Mouse (Mus musculus) megakaryocyte, embryonic 14.5 days (primary cell): Measurements from ENCODE around the gene Akr1b10. TPM values are rescaled to one million over a fixed set of nuclear protein-coding genes. Genes with fewer than 3 reads are reported as not detected.

ENCODE experiments used
- H3K27me3 ChIP-seq: replicated peaks from 2 replicates; pipeline ENCODE3; 2012; ENCODE audit warnings: inconsistent platforms
- H3K36me3 ChIP-seq: replicated peaks from 2 replicates; pipeline ENCODE3; 2012; ENCODE audit warnings: low read length, inconsistent platforms, mixed read lengths
- H3K4me1 ChIP-seq: 2 replicates; pipeline ENCODE4 v1.6.1; 2012; ENCODE audit warnings: inconsistent platforms
- H3K4me3 ChIP-seq: replicated peaks from 2 replicates; pipeline ENCODE3; 2012; ENCODE audit warnings: moderate library complexity, mild to moderate bottlenecking, inconsistent platforms
- H3K9me3 ChIP-seq: 2 replicates; pipeline ENCODE4 v1.6.1; 2012; ENCODE audit warnings: inconsistent platforms
- FLI1 ChIP-seq: IDR thresholded peaks from 2 replicates; pipeline ENCODE4 v1.6.1; 2012; ENCODE audit warnings: low read length, inconsistent platforms, mixed read lengths
- GATA1 ChIP-seq: IDR thresholded peaks from 3 replicates; pipeline ENCODE4 v1.6.1; 2012; ENCODE audit warnings: mixed read lengths, low read length, inconsistent platforms, borderline replicate concordance
- polyA plus RNA-seq: library from polyadenylated mRNA; stranded (reverse); fragments of >175 nt; gene quantifications from 2 replicates; pipeline ENCODE4 v1.2.3, GENCODE M21; 2012; ENCODE audit warnings: low replicate concordance; ENCODE audit not compliant: insufficient read depth

The Akr1b10 gene
- polyA plus RNA-seq, 1 experiment: 1.9 TPM

DNA sequence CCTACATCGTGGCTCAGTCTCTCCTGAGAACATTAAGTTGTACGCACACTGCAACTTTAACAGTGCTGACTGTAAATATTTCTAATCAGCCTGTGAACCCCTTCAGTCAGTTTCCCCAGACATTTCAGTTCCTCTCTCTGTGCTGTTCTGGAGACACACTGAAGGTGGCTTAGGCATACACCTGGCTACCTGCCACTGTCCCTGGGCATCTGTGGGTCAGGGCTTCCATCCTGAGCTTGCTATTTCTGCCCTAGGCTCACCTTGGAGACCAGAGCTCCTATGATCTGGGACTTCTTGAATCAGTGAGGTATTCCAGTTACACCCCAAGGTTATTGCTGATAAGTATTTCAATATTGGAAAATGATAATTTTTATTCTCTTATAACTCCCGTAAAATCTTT lies 31.6 kb upstream of the Akr1b10 start:
- Histone ChIP-seq H3K4me1 (peaks cover 18% of the 10 kb centered on the region), H3K9me3 (no peaks in the 10 kb centered on the region), H3K27me3 (peaks cover 17% of the 10 kb centered on the region), H3K4me3 (no peak overlapping the region), H3K36me3 (no peaks in the 10 kb centered on the region)
- TF ChIP-seq GATA1 (no peak), FLI1 (no peak)

DNA sequence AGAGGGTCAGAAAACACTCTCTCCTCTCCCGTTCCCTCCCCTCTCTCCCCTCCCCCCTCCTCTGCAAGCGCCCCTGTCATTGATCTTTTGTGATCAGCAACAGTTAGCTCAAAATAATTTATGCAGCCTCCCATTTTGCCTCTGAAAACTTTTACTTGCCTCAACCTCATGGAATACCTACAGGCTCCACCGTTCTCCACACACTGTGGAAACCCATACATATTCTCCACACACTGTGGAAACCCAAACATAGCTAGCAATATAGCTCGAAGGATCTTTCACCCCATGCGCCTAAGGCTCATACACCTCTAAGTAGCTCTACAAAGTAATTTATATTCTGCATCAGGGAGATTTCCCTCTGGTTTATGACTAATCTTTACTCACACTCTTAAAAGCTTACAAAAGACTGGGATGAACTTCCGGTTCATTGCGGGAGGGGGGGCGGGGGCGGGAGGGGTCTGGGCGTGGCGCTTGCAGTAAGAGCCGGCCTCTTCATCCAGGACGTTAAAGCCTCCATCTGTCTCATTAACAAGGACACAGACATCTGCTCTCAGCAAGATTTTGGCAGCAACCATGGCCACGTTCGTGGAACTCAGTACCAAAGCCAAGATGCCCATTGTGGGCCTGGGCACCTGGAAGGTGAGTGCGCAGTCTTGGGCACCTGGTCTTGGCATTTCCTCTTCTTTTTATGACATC lies 30.2 kb upstream of the Akr1b10 start, which contains the start of gene Akr1b8:
TSS of gene Akr1b8 (plus strand) at position 462 of the 696 bp plus-strand sequence.
- Histone ChIP-seq H3K36me3 (no peaks in the 10 kb centered on the region), H3K4me1 (peaks cover 18% of the 10 kb centered on the region), H3K9me3 (no peaks in the 10 kb centered on the region), H3K27me3 (peaks cover 16% of the 10 kb centered on the region), H3K4me3 (peak within 1 kb of the TSS; percentile 28)
- TF ChIP-seq GATA1: no peak
- no peak for TF ChIP-seq FLI1

GRCm38 (mm10) chr6:34354354-34355348 lies 29.4 kb upstream of the Akr1b10 start:
- Histone ChIP-seq H3K4me1 (peaks cover 18% of the 10 kb centered on the region), H3K36me3 (no peaks in the 10 kb centered on the region)

DNA sequence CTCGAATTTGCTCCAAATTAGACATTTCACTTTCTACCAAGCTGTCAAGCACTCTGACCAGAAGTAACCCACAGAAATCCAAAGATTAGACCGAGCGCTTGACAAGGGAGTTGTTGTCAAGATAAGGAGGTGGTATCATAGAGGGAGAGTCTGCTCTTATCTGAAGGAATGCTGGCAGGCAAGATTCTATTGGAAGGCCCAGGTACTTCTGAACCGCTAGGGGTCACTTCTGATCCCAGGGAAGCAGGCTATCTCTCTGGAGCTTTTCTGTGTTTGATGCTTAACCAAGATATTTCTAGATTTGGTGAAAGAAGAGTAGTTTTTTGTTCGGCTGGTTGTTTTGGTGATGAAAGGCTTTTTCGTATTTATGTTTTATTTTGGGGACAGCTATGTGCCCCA lies 28.7 kb upstream of the Akr1b10 start:
- H3K9me3 ChIP-seq: no peaks in the 10 kb centered on the region
- no peak overlapping the region for H3K4me3 ChIP-seq
- peaks cover 18% of the 10 kb centered on the region for H3K4me1 ChIP-seq
- peaks cover 16% of the 10 kb centered on the region for H3K27me3 ChIP-seq
- TF ChIP-seq GATA1 (no peak), FLI1 (no peak)
- H3K36me3 ChIP-seq: no peaks in the 10 kb centered on the region

More at GRCm38 (mm10) chr6:34354354-34355348, 29.4 kb upstream of the Akr1b10 start:
- H3K9me3 ChIP-seq: no peaks in the 10 kb centered on the region
- peaks cover 14% of the 10 kb centered on the region for H3K27me3 ChIP-seq
- TF ChIP-seq FLI1 (no peak), GATA1 (no peak)
- H3K4me3 ChIP-seq: peak overlapping the region; percentile 28

DNA sequence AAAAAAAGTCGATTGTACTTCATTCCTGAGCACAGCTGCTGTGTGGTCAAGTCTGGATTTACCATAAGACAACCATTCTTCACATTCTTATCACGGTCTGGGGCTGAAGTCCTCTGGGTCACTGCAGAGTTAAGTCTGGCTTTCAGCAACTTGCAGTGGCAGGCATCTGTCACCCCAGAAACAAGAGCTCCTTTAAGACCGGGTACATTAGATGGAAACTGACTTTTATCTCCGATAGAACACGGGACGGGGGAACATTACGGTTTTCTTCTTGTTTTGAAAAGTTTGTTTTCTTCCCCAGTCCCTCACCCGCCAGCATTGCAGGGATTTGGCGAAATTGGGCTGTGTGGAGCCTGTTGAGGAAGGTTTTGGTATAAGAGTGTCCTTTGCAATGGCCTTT lies 28.2 kb upstream of the Akr1b10 start:
- Histone ChIP-seq H3K27me3 (peaks cover 18% of the 10 kb centered on the region), H3K9me3 (no peaks in the 10 kb centered on the region), H3K36me3 (no peaks in the 10 kb centered on the region), H3K4me3 (no peak overlapping the region), H3K4me1 (peaks cover 18% of the 10 kb centered on the region)
- no peak for TF ChIP-seq GATA1
- no peak for TF ChIP-seq FLI1

GRCm38 (mm10) chr6:34364217-34365136 lies 19.5 kb upstream of the Akr1b10 start:
- Histone ChIP-seq H3K27me3 (peaks cover 4% of the 10 kb centered on the region), H3K36me3 (no peaks in the 10 kb centered on the region), H3K4me3 (no peak overlapping the region), H3K9me3 (peaks cover 7% of the 10 kb centered on the region; the same call in 1 of the 2 replicates), H3K4me1 (peaks cover 41% of the 10 kb centered on the region)
- TF ChIP-seq FLI1: no peak
- no peak for TF ChIP-seq GATA1

DNA sequence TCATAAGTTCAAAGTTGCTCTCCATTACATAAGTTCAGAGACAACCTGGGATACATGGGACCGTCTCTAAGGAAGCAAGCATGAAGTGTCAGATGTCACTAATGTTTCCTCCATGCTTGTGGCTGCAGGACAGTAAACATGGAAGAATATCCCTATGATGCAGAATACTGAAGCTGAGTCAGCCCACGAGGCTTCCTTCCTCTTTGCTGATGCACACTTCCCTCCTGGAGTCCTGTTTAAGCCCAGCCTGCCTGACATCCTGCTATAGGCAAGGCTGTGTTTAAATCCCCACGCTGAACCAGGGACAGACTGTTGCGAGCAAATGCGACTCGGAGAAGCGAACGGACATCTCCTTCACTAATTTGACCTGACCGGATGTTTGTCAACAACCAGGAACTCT lies 16.0 kb upstream of the Akr1b10 start:
- no peak for TF ChIP-seq GATA1
- no peak for TF ChIP-seq FLI1
- H3K27me3 ChIP-seq: no peaks in the 10 kb centered on the region
- H3K36me3 ChIP-seq: no peaks in the 10 kb centered on the region
- H3K4me3 ChIP-seq: peak overlapping the region; percentile 35
- peaks cover 7% of the 10 kb centered on the region; the same call in 1 of the 2 replicates for H3K9me3 ChIP-seq
- peaks cover 44% of the 10 kb centered on the region for H3K4me1 ChIP-seq

DNA sequence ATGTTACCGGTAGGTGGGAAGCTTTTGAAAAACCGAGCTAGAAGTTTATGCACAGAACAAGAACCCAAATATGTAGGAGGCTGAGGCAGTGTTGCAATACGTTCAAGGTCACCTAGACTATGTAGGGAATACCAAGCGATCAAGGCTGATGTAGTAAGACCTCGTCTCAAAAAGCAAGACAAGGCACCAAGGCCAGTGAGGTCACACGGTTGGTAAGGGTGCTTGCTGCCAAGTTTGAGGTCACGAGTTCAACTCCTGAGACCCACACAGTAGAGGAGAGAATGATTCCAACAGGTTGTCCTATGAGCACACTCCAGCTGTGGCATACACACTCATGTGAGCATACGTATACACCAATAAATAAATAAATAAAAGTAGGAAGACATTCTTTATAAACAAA lies 13.9 kb upstream of the Akr1b10 start:
- TF ChIP-seq FLI1: no peak
- TF ChIP-seq GATA1: no peak
- peaks cover 44% of the 10 kb centered on the region for H3K4me1 ChIP-seq
- H3K9me3 ChIP-seq: peaks cover 4% of the 10 kb centered on the region; the same call in 1 of the 2 replicates
- no peaks in the 10 kb centered on the region for H3K27me3 ChIP-seq
- H3K4me3 ChIP-seq: no peak overlapping the region
- H3K36me3 ChIP-seq: no peaks in the 10 kb centered on the region
